Mouse (Mus musculus) E14TG2a.4 (cell line): ENCODE measurements around the gene Vangl1.
A peak's percentile ranks its signal among the peaks of the same experiment; 100 is the strongest.

ENCODE experiments used
- H3K27me3 ChIP-seq: 2 replicates; pipeline ENCODE4 v1.6.1; 2014; ENCODE audit warnings: low read length, control low read depth; ENCODE audit not compliant: insufficient read depth
- H3K36me3 ChIP-seq: 2 replicates; pipeline ENCODE4 v1.6.1; 2014; ENCODE audit warnings: low read length, control low read depth; ENCODE audit not compliant: insufficient read depth
- H3K4me1 ChIP-seq: replicated peaks from 2 replicates; pipeline ENCODE4 v1.6.1; 2014; ENCODE audit warnings: low read depth, low read length, control low read depth
- H3K4me3 ChIP-seq: replicated peaks from 2 replicates; pipeline ENCODE4 v1.5.1; 2014; ENCODE audit warnings: mild to moderate bottlenecking, low read length
- H3K9me3 ChIP-seq: 2 replicates; pipeline ENCODE4 v1.6.1; 2014; ENCODE audit warnings: low read length, control low read depth
- CTCF ChIP-seq: conservative IDR thresholded peaks from 2 replicates; pipeline ENCODE4 v1.5.1; 2014; ENCODE audit warnings: low read length
- NANOG ChIP-seq: IDR thresholded peaks from 2 replicates; pipeline ENCODE4 v1.6.1; 2014; ENCODE audit warnings: borderline replicate concordance, low read length, mixed read lengths
- POU5F1 ChIP-seq: IDR thresholded peaks from 2 replicates; pipeline ENCODE4 v1.6.1; 2014; ENCODE audit warnings: low read length, borderline replicate concordance

Vangl1 gene

GRCm38 (mm10) chr3:102203781-102204721 is at the start of gene Vangl1:
TSS of gene Vangl1 (minus strand) at chr3:102204693.
- Histone ChIP-seq H3K9me3 (peaks cover 5% of the 10 kb centered on the region; the same call in 1 of the 2 replicates), H3K36me3 (no peaks in the 10 kb centered on the region), H3K27me3 (peaks cover 21% of the 10 kb centered on the region), H3K4me1 (peaks cover 59% of the 10 kb centered on the region), H3K4me3 (peak within 1 kb of the TSS; percentile 92)
- TF ChIP-seq POU5F1 (no peak), NANOG (no peak), CTCF (no peak)

- peaks cover 2% of the 10 kb centered on the region; the same call in 1 of the 2 replicates for H3K27me3 ChIP-seq
- peaks cover 7% of the 10 kb centered on the region for H3K9me3 ChIP-seq
- no peak for TF ChIP-seq CTCF
- no peak for TF ChIP-seq POU5F1
- TF ChIP-seq NANOG: no peak
- H3K4me3 ChIP-seq: no peak overlapping the region
- peaks cover 3% of the 10 kb centered on the region; the same call in 1 of the 2 replicates for H3K4me1 ChIP-seq
- no peaks in the 10 kb centered on the region for H3K36me3 ChIP-seq
Observed at GRCm38 (mm10) chr3:102253554-102253953, 49.1 kb upstream of the Vangl1 start.

GRCm38 (mm10) chr3:102252927-102253326 is 48.4 kb upstream of the Vangl1 start:
- H3K9me3 ChIP-seq: peaks cover 7% of the 10 kb centered on the region
- H3K4me3 ChIP-seq: no peak overlapping the region
- peaks cover 2% of the 10 kb centered on the region; the same call in 1 of the 2 replicates for H3K27me3 ChIP-seq
- peaks cover 3% of the 10 kb centered on the region; the same call in 1 of the 2 replicates for H3K4me1 ChIP-seq
- TF ChIP-seq NANOG (no peak), CTCF (no peak), POU5F1 (no peak)
- H3K36me3 ChIP-seq: no peaks in the 10 kb centered on the region

GRCm38 (mm10) chr3:102250873-102251272 is 46.4 kb upstream of the Vangl1 start:
- peaks cover 3% of the 10 kb centered on the region; the same call in 1 of the 2 replicates for H3K4me1 ChIP-seq
- TF ChIP-seq CTCF (no peak), NANOG (no peak), POU5F1 (no peak)
- H3K4me3 ChIP-seq: no peak overlapping the region
- H3K36me3 ChIP-seq: no peaks in the 10 kb centered on the region
- H3K9me3 ChIP-seq: peaks cover 7% of the 10 kb centered on the region
- no peaks in the 10 kb centered on the region for H3K27me3 ChIP-seq

GRCm38 (mm10) chr3:102249401-102249991 is 45.0 kb upstream of the Vangl1 start:
- peaks cover 7% of the 10 kb centered on the region for H3K9me3 ChIP-seq
- no peak overlapping the region for H3K4me3 ChIP-seq
- no peaks in the 10 kb centered on the region for H3K36me3 ChIP-seq
- TF ChIP-seq CTCF: peak; percentile 93
- TF ChIP-seq POU5F1: no peak
- 0 out of 2 replicates have a peak, but pooled peaks cover 5% of the 10 kb centered on the region for H3K27me3 ChIP-seq
- H3K4me1 ChIP-seq: peaks cover 3% of the 10 kb centered on the region; the same call in 1 of the 2 replicates

- Histone ChIP-seq H3K27me3 (0 out of 2 replicates have a peak, but pooled peaks cover 10% of the 10 kb centered on the region), H3K9me3 (no peaks in the 10 kb centered on the region), H3K36me3 (no peaks in the 10 kb centered on the region), H3K4me3 (no peak overlapping the region), H3K4me1 (no peaks in the 10 kb centered on the region)
- no peak for TF ChIP-seq NANOG
- TF ChIP-seq CTCF: no peak
- no peak for TF ChIP-seq POU5F1
Observed at GRCm38 (mm10) chr3:102244601-102245000, 40.1 kb upstream of the Vangl1 start.

- TF ChIP-seq CTCF: no peak
- no peak for TF ChIP-seq NANOG
- TF ChIP-seq POU5F1: no peak
- Histone ChIP-seq H3K4me3 (no peak overlapping the region), H3K27me3 (0 out of 2 replicates have a peak, but pooled peaks cover 10% of the 10 kb centered on the region), H3K9me3 (peaks cover 15% of the 10 kb centered on the region), H3K36me3 (no peaks in the 10 kb centered on the region), H3K4me1 (no peaks in the 10 kb centered on the region)
Observed at GRCm38 (mm10) chr3:102242854-102243253, 38.4 kb upstream of the Vangl1 start.

GRCm38 (mm10) chr3:102231418-102232134 is 27.1 kb upstream of the Vangl1 start:
- no peak for TF ChIP-seq CTCF
- no peak for TF ChIP-seq POU5F1
- TF ChIP-seq NANOG: no peak
- Histone ChIP-seq H3K36me3 (no peaks in the 10 kb centered on the region), H3K27me3 (no peaks in the 10 kb centered on the region), H3K9me3 (peaks cover 29% of the 10 kb centered on the region), H3K4me3 (no peak overlapping the region), H3K4me1 (no peaks in the 10 kb centered on the region)
